Mouse (Mus musculus): ENCODE data around the gene Ctf1.
A peak's percentile ranks its signal among the peaks of the same experiment; 100 is the strongest.
"Not testable (repeated sequence)": the region's sequence is repeated elsewhere in the genome, so short reads cannot be mapped to it uniquely, and the experiment has no call there.

Ctf1 gene

GRCm38 (mm10) chr7:127693290-127693689 is 19.2 kb upstream of the Ctf1 start:
- DNase-seq (ENCODE audit: low spot score) = no peak

- DNase-seq (ENCODE audit: low spot score) = not testable (repeated sequence)
These were observed 18.8 kb upstream of the Ctf1 start for GRCm38 (mm10) chr7:127693730-127694129.

GRCm38 (mm10) chr7:127698986-127699385 is 13.6 kb upstream of the Ctf1 start:
- no peak for DNase-seq (ENCODE audit: low spot score)

- no peak for DNase-seq (ENCODE audit: low spot score)
These were observed 11.7 kb upstream of the Ctf1 start for GRCm38 (mm10) chr7:127700712-127701331.

DNA sequence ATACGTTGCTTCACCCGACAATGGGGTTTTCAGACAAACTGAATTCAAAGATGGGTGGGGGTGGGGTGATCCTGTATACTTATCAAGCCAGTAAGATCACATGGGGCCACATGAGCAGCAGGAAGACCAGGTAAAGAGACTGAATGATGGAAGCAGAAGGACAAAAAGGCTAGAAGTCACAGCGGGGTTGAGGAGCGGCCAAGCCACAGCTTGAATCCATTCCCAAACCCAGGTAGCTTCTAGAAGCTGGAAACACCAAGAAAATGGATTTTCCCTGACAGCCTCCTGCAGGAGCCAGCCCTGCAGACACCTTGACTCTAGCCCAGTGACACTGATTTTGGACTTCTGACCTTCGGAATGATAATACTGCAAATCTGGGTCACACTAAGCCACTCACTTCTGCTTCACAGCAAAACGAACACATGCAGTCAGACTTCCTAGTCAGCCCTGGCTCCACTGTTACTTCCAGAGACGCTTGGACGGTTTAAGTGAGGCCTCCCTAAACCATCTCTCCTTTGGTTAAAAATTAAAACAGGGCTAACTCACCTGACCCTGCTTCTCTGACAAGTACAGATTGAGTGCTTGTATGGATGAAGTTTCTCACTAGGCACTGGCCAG is 8.9 kb upstream of the Ctf1 start:
- DNase-seq (ENCODE audit: low spot score) = no peak

- DNase-seq (ENCODE audit: low spot score) = no peak
These were observed 7.9 kb upstream of the Ctf1 start for GRCm38 (mm10) chr7:127704598-127704997.

GRCm38 (mm10) chr7:127705706-127706105 is 6.8 kb upstream of the Ctf1 start:
- no peak for DNase-seq (ENCODE audit: low spot score)

- DNase-seq (ENCODE audit: low spot score) = no peak
These were observed 5.2 kb upstream of the Ctf1 start for GRCm38 (mm10) chr7:127707045-127707956.

- no peak for DNase-seq (ENCODE audit: low spot score)
These were observed 4.7 kb upstream of the Ctf1 start for GRCm38 (mm10) chr7:127707957-127708206.

DNA sequence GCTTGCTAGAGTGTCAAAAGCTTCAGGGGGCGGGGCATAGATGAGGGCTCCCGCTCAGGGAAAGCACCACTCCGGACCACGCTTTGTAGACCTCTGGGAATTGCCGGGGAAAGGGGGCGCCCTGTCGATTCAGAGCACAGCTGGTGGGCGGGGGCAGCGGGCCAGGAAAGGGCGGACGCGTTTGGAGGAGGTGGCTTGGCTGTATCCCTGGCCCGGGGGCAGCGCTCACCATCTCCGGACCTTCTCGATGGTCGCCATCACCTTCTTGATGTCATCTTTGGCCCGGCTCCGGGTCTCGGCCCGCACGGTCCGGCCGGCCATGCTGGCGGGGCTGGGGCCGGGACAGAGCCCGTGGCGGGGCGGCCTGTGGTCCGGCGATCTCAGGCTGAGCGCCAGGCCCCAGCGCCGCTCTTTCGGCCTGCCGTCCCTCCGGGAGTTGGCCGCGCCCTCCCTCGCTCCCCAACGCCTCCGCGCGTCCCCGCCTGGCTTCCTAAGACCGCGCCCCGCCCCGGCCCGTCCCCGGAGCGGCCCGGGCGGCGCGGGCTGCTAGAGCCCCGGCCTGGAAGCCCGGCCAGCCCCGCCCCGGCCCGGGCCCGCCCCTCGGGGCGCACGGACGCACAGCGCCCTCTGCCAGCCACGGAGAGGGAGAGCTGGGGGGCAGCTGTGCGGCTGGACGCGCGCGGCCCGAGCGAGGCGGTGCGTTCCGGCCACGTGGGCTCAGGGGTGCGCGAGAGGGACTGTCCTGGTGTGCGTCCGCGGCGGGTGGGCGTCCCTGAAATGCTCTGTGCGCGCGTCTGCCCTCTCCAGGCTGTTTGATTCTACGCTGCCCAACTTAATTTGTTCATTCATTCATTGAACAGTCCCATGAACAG is 4.1 kb upstream of the Ctf1 start, which contains the start of gene Bcl7c:
TSS of gene Bcl7c (minus strand) at position 727 of the 872 bp plus-strand sequence.
- DNase-seq (ENCODE audit: low spot score) = peak; percentile 83

GRCm38 (mm10) chr7:127709261-127709979 is 3.1 kb upstream of the Ctf1 start:
- DNase-seq (ENCODE audit: low spot score) = no peak

DNA sequence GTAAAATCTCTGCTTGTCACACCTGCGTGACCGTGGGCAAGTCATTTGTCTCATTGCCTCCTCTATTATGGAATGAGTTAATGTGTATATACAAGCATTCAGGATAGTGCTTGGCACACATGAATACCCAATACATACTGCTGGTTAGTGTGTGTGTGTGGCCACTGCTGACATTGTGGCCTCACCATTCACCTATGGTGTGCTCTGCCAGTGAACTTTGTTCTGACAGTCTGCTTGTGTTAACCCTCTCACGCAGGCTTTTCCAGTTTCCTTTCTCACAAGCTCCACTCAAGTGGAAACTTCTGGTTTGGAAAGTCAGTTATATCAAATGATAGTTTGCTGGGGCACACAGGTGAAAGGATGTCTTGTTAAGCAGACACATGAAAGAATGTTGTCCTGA is 1.5 kb upstream of the Ctf1 start:
- DNase-seq (ENCODE audit: low spot score) = no peak

DNA sequence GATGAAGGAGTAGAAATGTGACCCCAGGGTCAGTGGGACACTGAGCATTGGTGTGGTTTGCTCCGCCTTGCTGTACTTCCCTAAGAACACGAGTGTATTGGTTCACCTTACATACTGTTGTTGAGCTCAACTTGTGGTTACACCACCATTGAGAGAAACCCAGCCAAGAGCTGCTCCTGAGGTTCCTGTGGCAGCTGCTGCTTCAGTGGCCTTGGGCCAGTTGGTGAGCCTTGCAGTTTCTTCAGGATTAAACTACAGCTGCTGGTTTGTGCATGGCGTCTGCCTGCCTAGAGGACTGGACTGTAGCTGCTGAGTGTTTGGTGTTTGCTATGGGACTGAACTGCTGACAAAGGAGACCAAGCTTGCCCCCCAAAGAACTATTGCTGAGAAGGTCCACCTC is 1.1 kb upstream of the Ctf1 start:
- no peak for DNase-seq (ENCODE audit: low spot score)

- DNase-seq (ENCODE audit: low spot score) = no peak
These were observed 2.3 kb downstream of the Ctf1 start for GRCm38 (mm10) chr7:127714816-127715215.

DNA sequence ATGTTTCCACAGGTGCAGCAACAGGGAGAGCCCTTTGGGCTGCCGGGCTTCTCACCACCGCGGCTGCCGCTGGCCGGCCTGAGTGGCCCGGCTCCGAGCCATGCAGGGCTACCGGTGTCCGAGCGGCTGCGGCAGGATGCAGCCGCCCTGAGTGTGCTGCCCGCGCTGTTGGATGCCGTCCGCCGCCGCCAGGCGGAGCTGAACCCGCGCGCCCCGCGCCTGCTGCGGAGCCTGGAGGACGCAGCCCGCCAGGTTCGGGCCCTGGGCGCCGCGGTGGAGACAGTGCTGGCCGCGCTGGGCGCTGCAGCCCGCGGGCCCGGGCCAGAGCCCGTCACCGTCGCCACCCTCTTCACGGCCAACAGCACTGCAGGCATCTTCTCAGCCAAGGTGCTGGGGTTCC is 4.5 kb downstream of the Ctf1 start:
- DNase-seq (ENCODE audit: low spot score) = peak; percentile 43

DNA sequence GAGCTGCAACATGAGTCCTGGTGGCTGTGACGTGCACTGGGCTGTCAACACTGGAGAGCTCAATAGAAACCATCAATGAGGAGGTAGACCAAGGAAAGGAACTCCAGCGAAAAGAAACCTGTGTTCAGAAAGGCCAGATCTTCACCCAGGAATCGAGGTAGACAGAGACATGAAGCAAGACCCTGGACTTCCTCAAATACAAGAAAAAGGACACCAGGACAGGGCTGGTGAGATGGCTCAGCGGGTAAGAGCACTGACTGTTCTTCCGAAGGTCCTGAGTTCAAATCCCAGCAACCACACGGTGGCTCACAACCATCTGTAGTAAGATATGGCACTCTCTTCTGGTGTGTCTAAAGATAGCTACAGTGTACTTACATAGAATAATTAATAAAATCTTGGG is 5.8 kb downstream of the Ctf1 start:
- DNase-seq (ENCODE audit: low spot score) = no peak

DNA sequence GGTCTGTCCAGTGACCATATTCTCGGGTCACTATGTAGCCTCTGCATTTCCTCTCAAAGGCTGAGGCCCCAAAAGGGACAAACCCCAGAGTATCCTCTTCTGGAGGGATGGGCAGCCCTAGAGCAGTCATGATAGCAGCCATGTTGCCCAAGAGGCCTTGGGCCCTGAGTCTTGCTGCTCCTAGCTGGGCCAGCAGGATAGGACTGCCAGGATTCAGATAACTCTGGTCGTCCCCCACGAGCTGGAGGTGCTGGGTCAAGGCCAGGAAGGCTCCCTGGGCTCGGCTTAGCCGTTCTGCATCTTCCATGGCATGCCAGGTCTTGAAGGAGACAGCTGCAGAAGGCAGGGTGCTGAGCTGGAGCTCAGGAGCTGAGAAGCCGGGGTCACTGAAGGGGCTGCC is 6.7 kb downstream of the Ctf1 start:
- no peak for DNase-seq (ENCODE audit: low spot score)

DNA sequence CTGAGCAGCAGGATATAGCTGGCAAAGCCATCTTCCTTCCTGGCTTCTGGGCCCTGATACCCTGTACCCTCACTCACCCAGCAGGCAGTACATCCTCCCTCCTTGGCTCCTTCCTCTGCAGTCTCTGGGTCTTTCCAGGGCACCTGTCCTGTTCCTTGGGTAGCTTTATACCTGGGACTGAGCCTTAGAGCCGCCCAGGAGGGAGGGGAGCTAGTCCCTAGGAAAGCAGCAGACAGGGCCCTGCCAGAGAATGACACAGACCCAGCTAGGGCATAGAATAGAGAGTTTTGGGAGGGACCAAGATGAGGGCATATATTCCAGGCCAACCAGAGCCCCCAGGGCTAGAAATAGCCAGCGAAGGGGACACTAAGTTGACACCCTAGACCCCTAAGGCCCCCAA is 13.0 kb downstream of the Ctf1 start:
- DNase-seq (ENCODE audit: low spot score) = no peak

DNA sequence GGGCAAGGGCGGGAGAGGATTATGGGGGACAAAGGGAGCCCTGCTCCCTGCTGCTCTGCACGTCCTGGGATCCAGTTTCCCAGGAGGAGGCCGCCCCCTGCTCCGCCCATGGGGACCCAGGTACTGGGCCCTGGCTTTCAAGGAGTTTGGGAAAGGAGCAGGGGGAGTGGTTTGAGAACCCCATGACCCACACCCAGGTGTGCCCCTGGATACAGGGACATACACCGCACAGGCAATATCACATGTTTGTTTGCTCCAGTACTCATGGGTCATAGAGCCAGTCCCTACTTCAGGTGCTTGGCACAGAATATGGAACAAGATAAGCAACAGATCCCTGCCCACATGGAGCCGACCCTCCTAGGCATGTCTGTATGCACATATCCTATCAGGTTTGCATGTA is 13.4 kb downstream of the Ctf1 start:
- no peak for DNase-seq (ENCODE audit: low spot score)

- no peak for DNase-seq (ENCODE audit: low spot score)
These were observed 15.4 kb downstream of the Ctf1 start for GRCm38 (mm10) chr7:127727898-127728297.

- DNase-seq (ENCODE audit: low spot score) = no peak
These were observed 17.6 kb downstream of the Ctf1 start for GRCm38 (mm10) chr7:127730170-127730569.

GRCm38 (mm10) chr7:127732066-127732465 is 19.5 kb downstream of the Ctf1 start, which contains the start of gene Ctf2:
Ctf2 (minus strand) TSS chr7:127732166.
- DNase-seq (ENCODE audit: low spot score) = not testable (repeated sequence)
